Mouse (Mus musculus) v-Abl transformed pro-B cells (cell line): Measurements from ENCODE around the gene Sergef.

Experiments
- in situ Hi-C, 2 experiments: fragments of 400-800 bp; cut with MboI; formaldehyde crosslinking; loops; one replicate each; pipeline ENCODE4 v1.15.1; 2025; ENCODE audit not compliant: unreplicated experiment in 2 of 2

Sergef gene

GRCm38 (mm10) chr7:46618416-46619110 lies 21.0 kb downstream of the Sergef start:
- in situ Hi-C loops: no loop called here

GRCm38 (mm10) chr7:46616429-46617005 lies 23.1 kb downstream of the Sergef start:
- in situ Hi-C loops: no loop called here

DNA sequence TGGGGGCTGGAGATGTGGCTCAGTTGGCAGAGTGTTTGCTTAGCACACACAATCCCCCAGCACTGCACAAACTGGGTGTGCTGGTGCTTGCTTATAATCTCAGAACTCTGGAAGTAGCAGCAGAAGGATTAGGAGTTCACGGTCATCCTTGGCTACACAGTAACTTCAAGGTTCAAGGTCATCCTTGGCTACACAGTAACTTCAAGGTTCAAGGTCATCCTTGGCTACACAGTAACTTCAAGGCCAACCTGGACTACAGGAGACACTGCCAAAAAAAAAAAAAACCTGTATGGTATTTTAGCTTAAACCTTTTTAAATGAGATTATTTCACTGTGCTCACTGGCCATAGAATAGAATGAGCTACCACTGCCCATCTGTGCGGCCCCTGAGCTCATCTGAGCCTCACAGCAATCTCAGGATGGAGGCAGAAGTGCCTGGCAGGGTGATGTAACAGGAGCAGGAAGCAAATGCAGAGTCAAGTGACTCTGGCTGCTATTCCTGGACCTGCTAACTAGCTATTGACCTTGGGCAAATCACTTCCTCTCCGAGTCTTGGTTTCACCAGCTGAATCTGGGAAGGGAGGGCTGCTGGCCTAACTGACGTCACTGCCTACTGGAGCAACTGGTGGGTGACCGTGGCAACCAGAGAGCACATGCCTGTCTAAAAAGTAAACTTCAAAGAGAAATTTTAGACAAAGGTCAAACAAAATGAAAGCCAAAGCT lies 24.2 kb downstream of the Sergef start:
- in situ Hi-C loops: no loop called here

DNA sequence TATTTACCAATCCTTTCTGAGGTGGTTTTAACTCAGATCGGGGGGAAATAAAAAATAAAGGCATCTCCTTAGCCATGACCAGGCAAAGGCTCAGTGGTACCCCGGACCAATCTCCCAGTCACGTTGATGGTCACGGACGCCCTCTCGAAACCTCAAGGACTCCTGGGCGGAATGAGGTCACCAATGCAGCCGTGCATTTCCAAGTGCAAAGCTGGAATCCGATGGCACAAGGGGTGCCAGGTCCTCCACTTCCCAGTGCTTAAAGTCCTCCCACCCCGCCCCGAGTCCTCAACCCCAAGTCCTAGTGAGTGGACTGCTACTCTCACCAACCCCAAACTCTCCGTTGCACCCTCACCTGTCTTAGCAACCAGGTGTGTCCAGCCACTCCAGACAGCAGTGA lies 25.3 kb downstream of the Sergef start:
- in situ Hi-C loops: no loop called here

- in situ Hi-C loops: no loop called here
These were observed 26.5 kb downstream of the Sergef start for GRCm38 (mm10) chr7:46613091-46613490.

- in situ Hi-C loops: no loop called here
These were observed 27.1 kb downstream of the Sergef start for GRCm38 (mm10) chr7:46612421-46612937.

- in situ Hi-C loops: no loop called here
These were observed 27.6 kb downstream of the Sergef start for GRCm38 (mm10) chr7:46611970-46612369.

GRCm38 (mm10) chr7:46609317-46609716 lies 30.3 kb downstream of the Sergef start:
- in situ Hi-C loops: loop anchor here (5.0 to 10.0 kb wide), 5 partner anchors 103 to 512 kb away; partner anchors contain the start of gene Saal1 (in 1 of the 2)

GRCm38 (mm10) chr7:46607428-46608055 lies 32.1 kb downstream of the Sergef start:
- in situ Hi-C loops: loop anchor here (5.0 to 10.0 kb wide), 5 partner anchors 105 to 510 kb away; partner anchors contain the start of gene Saal1 (in 1 of the 2)

DNA sequence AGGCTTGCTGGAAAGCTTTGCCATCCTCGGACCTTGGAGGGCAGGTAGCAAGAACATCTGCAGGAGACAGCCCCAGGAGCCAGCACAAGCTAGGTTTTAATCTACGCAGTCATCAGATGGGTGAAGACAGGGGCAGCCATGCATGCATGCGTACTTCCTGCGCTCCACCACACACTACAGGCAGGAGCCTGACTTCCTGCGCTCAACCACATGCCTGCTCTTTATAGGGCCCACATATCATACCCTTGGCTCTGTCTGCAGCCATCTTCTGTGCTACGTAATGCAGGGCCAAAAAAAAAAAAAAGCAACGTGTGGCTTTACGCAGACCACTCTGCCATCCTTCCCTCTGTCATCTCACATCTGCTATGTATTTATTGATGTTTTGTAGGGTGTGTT lies 32.6 kb downstream of the Sergef start:
- in situ Hi-C loops: loop anchor here (5.0 to 10.0 kb wide), 5 partner anchors 105 to 510 kb away; partner anchors contain the start of gene Saal1 (in 1 of the 2)

- in situ Hi-C loops: loop anchor here (5.0 to 10.0 kb wide), 5 partner anchors 106 to 509 kb away; partner anchors contain the start of gene Saal1 (in 1 of the 2)
These were observed 33.1 kb downstream of the Sergef start for GRCm38 (mm10) chr7:46606391-46607030.

DNA sequence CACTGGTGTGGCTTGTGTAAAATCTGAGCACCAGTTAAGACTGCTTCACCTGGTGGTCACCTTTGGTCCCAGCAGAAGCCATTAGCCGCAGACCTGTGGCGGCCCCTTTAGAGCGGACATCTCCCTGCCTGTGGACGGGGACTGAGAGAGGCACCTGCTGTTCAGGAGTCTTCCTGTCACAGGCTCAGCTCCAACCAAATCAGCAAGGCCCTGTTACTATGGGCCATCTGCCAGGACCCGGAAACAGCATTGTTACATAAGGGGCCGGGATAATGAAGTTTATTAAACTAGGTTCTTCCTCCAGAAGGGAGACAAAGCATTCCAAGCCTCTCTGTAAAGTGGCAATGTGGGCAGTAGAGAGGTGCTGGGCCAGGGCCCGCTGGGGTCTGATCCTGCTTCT lies 36.6 kb downstream of the Sergef start:
- in situ Hi-C loops: loop anchor here in 1 of 2 experiments (10.0 kb wide), 1 partner anchor 178 kb away; no protein-coding TSS in a partner anchor

- in situ Hi-C loops: loop anchor here in 1 of 2 experiments (10.0 kb wide), 1 partner anchor 177 kb away; no protein-coding TSS in a partner anchor
These were observed 37.5 kb downstream of the Sergef start for GRCm38 (mm10) chr7:46602079-46602478.

GRCm38 (mm10) chr7:46601097-46601496 lies 38.5 kb downstream of the Sergef start:
- in situ Hi-C loops: loop anchor here in 1 of 2 experiments (10.0 kb wide), 1 partner anchor 176 kb away; no protein-coding TSS in a partner anchor

DNA sequence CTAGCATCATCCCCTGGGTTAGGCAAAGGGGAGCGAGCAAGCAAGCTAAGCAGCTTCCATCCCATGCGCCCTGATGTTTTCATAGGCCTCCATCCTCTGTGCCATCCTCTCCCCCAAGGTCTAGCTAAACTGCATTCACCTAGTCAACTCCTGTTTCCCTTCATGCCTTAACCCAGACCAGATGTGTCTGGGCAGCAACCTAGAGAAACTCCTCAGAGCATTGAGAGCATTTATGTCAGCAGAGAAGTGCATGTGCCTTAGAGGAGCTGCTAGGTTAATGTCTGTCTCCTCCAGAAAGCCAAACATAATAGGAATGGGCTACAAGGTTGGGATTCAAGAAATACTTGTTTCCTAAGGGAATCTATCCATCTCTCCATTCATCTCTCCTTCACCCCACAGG lies 42.6 kb downstream of the Sergef start:
- in situ Hi-C loops: no loop called here

GRCm38 (mm10) chr7:46591546-46591945 lies 48.1 kb downstream of the Sergef start:
- in situ Hi-C loops: no loop called here

DNA sequence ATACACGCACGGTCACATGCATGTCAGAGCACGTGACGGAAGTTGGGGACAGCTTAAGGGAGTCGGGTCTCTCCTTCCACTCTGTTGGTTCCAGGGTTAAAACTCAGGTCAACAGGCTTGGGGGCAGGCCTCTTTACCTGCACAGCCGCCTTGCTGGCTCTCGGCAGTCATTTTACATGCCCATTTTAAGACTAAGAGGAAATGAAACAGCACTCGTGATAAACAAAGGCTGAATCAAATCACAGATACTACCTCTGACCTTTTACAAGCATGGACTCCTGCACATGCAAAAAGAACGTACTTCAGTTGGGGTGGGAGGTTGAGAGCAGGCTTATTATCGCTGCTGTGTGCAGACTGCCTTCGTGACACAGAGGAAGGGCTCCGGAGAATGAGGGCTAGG lies 50.4 kb downstream of the Sergef start:
- in situ Hi-C loops: no loop called here

DNA sequence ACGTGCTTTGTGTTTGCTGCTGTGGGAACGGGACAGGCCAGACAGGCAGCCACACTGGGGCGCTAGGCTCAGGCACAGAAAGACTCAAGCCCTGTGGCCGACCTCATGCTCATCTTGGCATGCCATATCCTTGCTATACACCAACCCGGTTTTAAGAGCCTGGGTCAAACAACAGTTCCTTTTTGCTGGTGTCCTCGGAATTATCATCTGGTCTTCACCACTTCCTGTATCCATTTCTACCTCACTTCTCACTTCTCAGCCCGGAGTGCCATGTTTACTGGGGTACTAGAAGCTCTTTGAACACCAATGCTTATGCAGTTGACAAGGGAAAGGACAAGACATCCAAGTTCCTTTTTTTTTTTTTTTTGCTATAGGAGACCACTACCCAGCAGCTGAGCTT lies 51.6 kb downstream of the Sergef start:
- in situ Hi-C loops: no loop called here

DNA sequence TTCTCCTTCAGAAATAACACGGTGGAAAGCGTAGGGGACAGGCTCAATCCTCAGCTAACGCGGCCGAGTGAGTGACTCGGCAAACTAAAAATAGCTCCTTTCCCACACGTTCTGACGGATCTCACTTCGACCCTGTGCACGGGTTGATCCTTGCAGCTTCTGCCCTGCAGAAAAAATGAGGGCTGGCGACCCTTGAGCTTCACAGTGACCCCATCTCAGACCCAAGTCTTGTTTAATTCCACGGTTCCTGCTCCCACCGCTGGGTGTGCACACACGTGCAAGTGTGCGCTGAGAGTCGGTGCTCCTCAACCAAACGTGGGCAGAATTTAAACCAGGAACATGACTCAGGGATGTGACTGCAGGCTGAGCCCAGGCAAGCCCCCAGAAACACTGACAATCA lies 52.1 kb downstream of the Sergef start:
- in situ Hi-C loops: no loop called here

GRCm38 (mm10) chr7:46586621-46587216 lies 52.9 kb downstream of the Sergef start:
- in situ Hi-C loops: no loop called here
